Mouse (Mus musculus): Measurements from ENCODE around the gene Ksr2.

DNA sequence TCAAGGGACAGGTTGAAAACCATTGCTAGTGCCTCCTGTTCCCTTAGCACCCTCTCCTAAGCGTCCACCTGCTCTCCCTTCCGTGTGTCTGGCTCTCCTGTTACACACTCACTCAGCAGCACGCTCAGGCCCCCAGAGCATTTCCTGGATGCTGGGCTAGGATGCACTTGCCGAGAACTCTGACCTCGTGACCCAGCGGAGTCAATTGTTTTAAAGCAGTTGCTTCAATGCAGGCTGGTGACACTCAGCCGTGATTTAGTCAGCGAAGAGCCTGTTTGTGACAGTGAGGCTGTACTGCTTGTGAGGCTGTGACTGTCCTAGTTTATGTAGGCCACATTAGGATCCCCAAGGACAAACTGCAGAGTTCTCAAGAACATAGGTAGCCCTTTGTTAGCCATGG, 46.6 kb upstream of the Ksr2 start:
- TF ChIP-seq RCOR1 (conservative IDR thresholded peaks at IDR 0.05; ENCODE audit: low read depth, low read length) = no peak
- no peak for TF ChIP-seq NRF1 (IDR thresholded peaks at IDR 0.05; ENCODE audit: low read depth, low read length)
- no peak for TF ChIP-seq CHD1 (IDR thresholded peaks at IDR 0.05; ENCODE audit: low read depth, low read length)
- TF ChIP-seq EP300 (IDR thresholded peaks at IDR 0.05; ENCODE audit: low read length) = no peak
- no peak for TF ChIP-seq POLR2A (IDR thresholded peaks at IDR 0.05; ENCODE audit: low read depth, low read length)
- TF ChIP-seq SMC3 (IDR thresholded peaks at IDR 0.05; ENCODE audit: low read depth, low read length) = no peak
- TF ChIP-seq HCFC1 (IDR thresholded peaks at IDR 0.05; ENCODE audit: low read depth, low read length) = no peak
- no peak for TF ChIP-seq ZNF384 (IDR thresholded peaks at IDR 0.05; ENCODE audit: low read depth, low read length)
- TF ChIP-seq CTCF (conservative IDR thresholded peaks at IDR 0.05 in 1 of 2, IDR thresholded peaks at IDR 0.05 in 1 of 2; ENCODE audit: low read depth in 2 of 2, low read length in 2 of 2) = no peak
- no peak for TF ChIP-seq GABPA (IDR thresholded peaks at IDR 0.05; ENCODE audit: insufficient replicate concordance, low read depth, low read length)
